Mouse (Mus musculus): ENCODE data around the gene Cilp2.

DNA sequence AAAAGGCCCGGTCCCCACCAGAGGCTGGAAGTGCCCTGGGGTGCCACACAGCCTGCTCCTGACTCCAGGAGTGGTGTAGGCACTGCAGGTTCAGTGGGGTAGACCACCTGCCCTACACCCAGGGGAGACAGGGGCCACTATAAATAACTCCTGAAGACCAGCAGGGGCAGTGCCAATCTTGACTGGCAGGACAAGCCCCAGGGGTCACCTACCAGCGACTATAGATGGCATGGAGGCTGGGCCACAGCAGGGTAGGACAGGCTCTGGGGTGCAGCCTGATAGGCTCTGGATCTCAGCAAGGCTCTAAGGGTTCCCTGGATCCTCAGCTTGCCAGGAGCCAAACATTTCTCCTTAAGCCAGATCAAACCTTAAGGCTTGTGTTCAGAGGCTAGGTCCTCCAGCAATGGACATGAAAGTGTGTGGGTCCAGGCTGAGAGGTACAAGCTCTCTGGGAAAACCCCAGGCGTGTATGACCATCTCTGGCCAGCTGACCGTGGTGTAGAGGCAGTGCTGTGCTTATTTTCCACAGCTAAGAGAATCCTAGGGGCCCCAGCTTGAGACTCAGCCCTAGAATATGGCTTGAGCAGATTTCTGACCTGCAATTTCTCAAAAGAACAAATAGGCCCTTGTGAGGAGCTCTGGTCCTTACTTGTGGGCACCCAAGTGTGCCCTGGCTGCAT lies 8.4 kb upstream of the Cilp2 start:
- TF ChIP-seq CTCF (IDR thresholded peaks at IDR 0.05; ENCODE audit: extremely low read depth, insufficient read depth, insufficient read length, insufficient replicate concordance), result no peak
- TF ChIP-seq POLR2A (IDR thresholded peaks at IDR 0.05; ENCODE audit: low read depth, low read length), result no peak

All from spleen, adult 2 months (tissue).